Mouse (Mus musculus) kidney, embryonic 16.5 days (tissue): ENCODE data around the gene Siah3. TPM values are rescaled to one million over a fixed set of nuclear protein-coding genes. Genes with fewer than 3 reads are reported as not detected.
"Not testable (repeated sequence)": the region's sequence is repeated elsewhere in the genome, so short reads cannot be mapped to it uniquely, and the experiment has no call there.

ENCODE experiments used
- ATAC-seq: fragments of 200-750 bp; cut with Nextera tagmentation; 2 replicates; pipeline ENCODE4 v1.8.0; 2017; ENCODE audit warnings: moderate TSS enrichment; ENCODE audit not compliant: low FRiP score, low TSS enrichment
- H3K27ac ChIP-seq: fragments of 300-500 bp; sonication (generic); 2 replicates; pipeline ENCODE4 v1.5.1; 2014; ENCODE audit warnings: low read length
- H3K27me3 ChIP-seq: fragments of 300-500 bp; sonication (generic); 2 replicates; pipeline ENCODE4 v1.6.1; 2014; ENCODE audit warnings: low read length, control low read depth, mixed read lengths; ENCODE audit not compliant: insufficient read depth
- H3K36me3 ChIP-seq: fragments of 300-500 bp; sonication (generic); 2 replicates; pipeline ENCODE4 v1.6.1; 2014; ENCODE audit warnings: low read length, control low read depth, mixed read lengths; ENCODE audit not compliant: insufficient read depth
- H3K4me1 ChIP-seq: fragments of 300-500 bp; sonication (generic); 2 replicates; pipeline ENCODE4 v1.6.1; 2014; ENCODE audit warnings: low read length, control low read depth, mixed read lengths; ENCODE audit not compliant: insufficient read depth
- H3K4me2 ChIP-seq: fragments of 300-500 bp; sonication (generic); replicated peaks from 2 replicates; pipeline ENCODE4 v1.6.1; 2014; ENCODE audit warnings: low read depth, low read length
- H3K4me3 ChIP-seq: fragments of 300-500 bp; sonication (generic); 2 replicates; pipeline ENCODE4 v1.5.1; 2014; ENCODE audit warnings: mild to moderate bottlenecking, low read length
- H3K9ac ChIP-seq: fragments of 300-500 bp; sonication (generic); replicated peaks from 2 replicates; pipeline ENCODE4 v1.6.1; 2014; ENCODE audit warnings: low read length
- H3K9me3 ChIP-seq: fragments of 300-500 bp; sonication (generic); 2 replicates; pipeline ENCODE4 v1.6.1; 2016; ENCODE audit warnings: low read length, control low read depth
- WGBS: fragments of 180-500 bp; shearing (Covaris S2); extraction: QIAGEN DNeasy Blood & Tissue Kit; methylation state at CpG from one replicate; pipeline ENCODE4 v1.1.7; 2014; 5-methylcytosine and 5-hydroxymethylcytosine counted together
- polyA plus RNA-seq: library from polyadenylated mRNA; unstranded; fragments of >200 nt; fragmentation: Nextera tagmentation; extraction: Ambion mirVana; gene quantifications from 2 replicates; pipeline ENCODE4 v1.2.1, GENCODE M21; 2015

The Siah3 gene
- polyA plus RNA-seq, 1 experiment from 2014 or later = 0.07 TPM

GRCm38 (mm10) chr14:75445281-75445947 is 10.4 kb upstream of the Siah3 start:
- Histone ChIP-seq H3K27ac (peak overlapping the region; percentile 3; the same call in 1 of the 2 replicates), H3K4me3 (peak overlapping the region; percentile 37), H3K36me3 (no peaks in the 10 kb centered on the region), H3K4me1 (peaks cover 10% of the 10 kb centered on the region), H3K9ac (peak overlapping the region; percentile 51), H3K27me3 (no peaks in the 10 kb centered on the region), H3K4me2 (peak overlapping the region; percentile 62), H3K9me3 (no peaks in the 10 kb centered on the region)
- 3% methylated on average over 15 of the region's 15 CpGs for WGBS
- ATAC-seq = peak; percentile 90; the same call in 1 of the 2 replicates

- Histone ChIP-seq H3K36me3 (no peaks in the 10 kb centered on the region), H3K9me3 (no peaks in the 10 kb centered on the region), H3K4me1 (peaks cover 10% of the 10 kb centered on the region), H3K9ac (peak overlapping the region; percentile 51), H3K27me3 (no peaks in the 10 kb centered on the region), H3K27ac (0 out of 2 replicates have a peak overlapping the region, but pooled peaks have one; percentile 3), H3K4me2 (peak overlapping the region; percentile 62), H3K4me3 (peak overlapping the region; percentile 37)
- WGBS = 46% methylated on average over 6 of the region's 6 CpGs
- ATAC-seq = no peak
Observed at GRCm38 (mm10) chr14:75445948-75446281, 9.9 kb upstream of the Siah3 start.

GRCm38 (mm10) chr14:75446314-75446713 is 9.5 kb upstream of the Siah3 start:
- H3K4me3 ChIP-seq, H3K9me3 ChIP-seq, H3K27ac ChIP-seq, H3K4me2 ChIP-seq, H3K36me3 ChIP-seq, H3K27me3 ChIP-seq, H3K4me1 ChIP-seq, ATAC-seq, H3K9ac ChIP-seq: not testable (repeated sequence)

GRCm38 (mm10) chr14:75453906-75454305 is 1.9 kb upstream of the Siah3 start:
- no peak for ATAC-seq
- Histone ChIP-seq H3K27me3 (0 out of 2 replicates have a peak, but pooled peaks cover 7% of the 10 kb centered on the region), H3K9ac (no peak overlapping the region), H3K36me3 (no peaks in the 10 kb centered on the region), H3K27ac (no peak overlapping the region), H3K4me3 (no peak overlapping the region), H3K4me1 (peaks cover 16% of the 10 kb centered on the region), H3K9me3 (no peaks in the 10 kb centered on the region), H3K4me2 (no peak overlapping the region)
- WGBS = 95% methylated on average over 4 of the region's 4 CpGs

- peak; percentile 52; the same call in 1 of the 2 replicates for ATAC-seq
- Histone ChIP-seq H3K27ac (no peak overlapping the region), H3K9me3 (no peaks in the 10 kb centered on the region), H3K9ac (no peak overlapping the region), H3K4me3 (no peak overlapping the region), H3K4me1 (peaks cover 16% of the 10 kb centered on the region), H3K4me2 (no peak overlapping the region), H3K36me3 (no peaks in the 10 kb centered on the region), H3K27me3 (0 out of 2 replicates have a peak, but pooled peaks cover 7% of the 10 kb centered on the region)
- 12% methylated on average over 4 of the region's 4 CpGs for WGBS
Observed at GRCm38 (mm10) chr14:75454716-75455115, 1.1 kb upstream of the Siah3 start.

GRCm38 (mm10) chr14:75455361-75455742 is 430 bp upstream of the Siah3 start:
- no peak for ATAC-seq
- no peaks in the 10 kb centered on the region for H3K9me3 ChIP-seq

GRCm38 (mm10) chr14:75456489-75457220 is 873 bp downstream of the Siah3 start:
- Histone ChIP-seq H3K27me3 (0 out of 2 replicates have a peak, but pooled peaks cover 7% of the 10 kb centered on the region), H3K9ac (peak overlapping the region; percentile 43; the same call in 1 of the 2 replicates), H3K4me1 (peaks cover 16% of the 10 kb centered on the region), H3K4me2 (peak overlapping the region; percentile 67), H3K36me3 (no peaks in the 10 kb centered on the region), H3K27ac (no peak overlapping the region), H3K4me3 (peak overlapping the region; percentile 47), H3K9me3 (no peaks in the 10 kb centered on the region)
- ATAC-seq = peak; percentile 60
- WGBS = 5% methylated on average over 13 of the region's 13 CpGs

More at GRCm38 (mm10) chr14:75455361-75455742, 430 bp upstream of the Siah3 start:
- peaks cover 16% of the 10 kb centered on the region for H3K4me1 ChIP-seq
- 0 out of 2 replicates have a peak overlapping the region, but pooled peaks have one; percentile 67 for H3K4me2 ChIP-seq
- H3K27ac ChIP-seq = no peak overlapping the region
- peak overlapping the region; percentile 47 for H3K4me3 ChIP-seq
- H3K9ac ChIP-seq = no peak overlapping the region
- H3K27me3 ChIP-seq = 0 out of 2 replicates have a peak, but pooled peaks cover 7% of the 10 kb centered on the region
- WGBS = 35% methylated on average over 3 of the region's 3 CpGs
- no peaks in the 10 kb centered on the region for H3K36me3 ChIP-seq

GRCm38 (mm10) chr14:75457221-75457600 is 1.4 kb downstream of the Siah3 start:
- Histone ChIP-seq H3K4me2 (peak overlapping the region; percentile 67), H3K36me3 (no peaks in the 10 kb centered on the region), H3K27me3 (0 out of 2 replicates have a peak, but pooled peaks cover 7% of the 10 kb centered on the region), H3K4me3 (peak overlapping the region; percentile 47), H3K4me1 (peaks cover 16% of the 10 kb centered on the region), H3K9me3 (no peaks in the 10 kb centered on the region), H3K9ac (peak overlapping the region; percentile 43; the same call in 1 of the 2 replicates), H3K27ac (no peak overlapping the region)
- 27% methylated on average over 8 of the region's 8 CpGs for WGBS
- ATAC-seq = 0 out of 2 replicates have a peak, but pooled peaks have one; percentile 17

GRCm38 (mm10) chr14:75459431-75459830 is 3.6 kb downstream of the Siah3 start:
- 82% methylated on average over 10 of the region's 10 CpGs for WGBS
- H3K27ac ChIP-seq = no peak overlapping the region
- ATAC-seq = no peak

More at GRCm38 (mm10) chr14:75459431-75459830, 3.6 kb downstream of the Siah3 start:
- Histone ChIP-seq H3K9me3 (no peaks in the 10 kb centered on the region), H3K4me3 (no peak overlapping the region), H3K9ac (no peak overlapping the region), H3K4me2 (no peak overlapping the region), H3K27me3 (0 out of 2 replicates have a peak, but pooled peaks cover 7% of the 10 kb centered on the region), H3K4me1 (peaks cover 16% of the 10 kb centered on the region), H3K36me3 (no peaks in the 10 kb centered on the region)
